Mouse (Mus musculus): ENCODE results near the gene AL732309.1. TPM values are rescaled to one million over a fixed set of nuclear protein-coding genes. Genes with fewer than 3 reads are reported as not detected.

AL732309.1 gene
- polyA plus RNA-seq, 1 experiment from 2014 or later = 2.1 TPM

DNA sequence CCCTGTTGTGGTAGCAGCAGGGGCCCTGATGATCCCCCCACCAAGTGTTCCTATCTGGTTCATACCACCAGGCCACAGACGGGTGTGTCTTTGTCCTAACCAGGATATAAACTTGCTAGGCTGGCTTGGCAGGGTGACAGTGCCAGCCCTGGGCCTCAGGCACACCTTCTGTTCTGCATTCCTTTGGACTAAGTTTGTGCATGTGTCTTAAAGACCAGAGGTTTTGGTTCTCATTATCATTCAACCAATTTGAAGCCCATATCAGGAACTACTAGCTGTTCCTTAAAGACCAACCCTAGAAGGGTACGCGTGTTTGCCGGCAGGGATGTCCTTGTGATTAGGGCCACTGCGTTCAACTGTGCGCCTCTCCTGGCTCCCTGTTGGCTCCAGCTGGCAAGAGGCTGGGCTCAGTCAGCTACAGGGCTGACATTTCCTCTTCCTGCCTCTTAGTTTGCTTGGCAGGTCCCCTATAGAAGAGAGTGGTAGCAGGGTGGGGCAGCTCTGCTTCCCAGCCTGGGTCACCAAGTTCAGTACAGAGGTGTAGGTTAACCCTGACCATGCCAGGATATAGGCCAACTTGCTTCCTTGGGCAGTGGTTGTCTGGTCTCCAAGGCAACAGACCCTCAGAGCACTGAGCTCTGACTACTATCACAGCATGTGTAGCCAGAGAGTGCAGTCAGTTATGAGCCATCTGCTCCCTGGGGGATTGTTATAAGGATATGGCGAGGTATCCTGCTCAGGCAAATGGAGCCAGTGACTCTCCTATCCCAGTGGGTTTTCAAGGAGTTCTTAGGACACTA lies 40.4 kb upstream of the AL732309.1 start:
- Histone ChIP-seq H3K9me3 (no peaks in the 10 kb centered on the region), H3K27me3 (replicated peaks) (peaks cover 50% of the 10 kb centered on the region), H3K36me3 (peaks cover 45% of the 10 kb centered on the region), H3K27ac (replicated peaks) (no peak overlapping the region), H3K9ac (no peak overlapping the region), H3K4me3 (no peak overlapping the region), H3K4me2 (no peak overlapping the region), H3K4me1 (peaks cover 40% of the 10 kb centered on the region)
- WGBS = 43% methylated on average over 7 of the region's 7 CpGs
- ATAC-seq (ENCODE audit: extremely low read depth, insufficient number of reproducible peaks, low FRiP score, low TSS enrichment) = no peak

DNA sequence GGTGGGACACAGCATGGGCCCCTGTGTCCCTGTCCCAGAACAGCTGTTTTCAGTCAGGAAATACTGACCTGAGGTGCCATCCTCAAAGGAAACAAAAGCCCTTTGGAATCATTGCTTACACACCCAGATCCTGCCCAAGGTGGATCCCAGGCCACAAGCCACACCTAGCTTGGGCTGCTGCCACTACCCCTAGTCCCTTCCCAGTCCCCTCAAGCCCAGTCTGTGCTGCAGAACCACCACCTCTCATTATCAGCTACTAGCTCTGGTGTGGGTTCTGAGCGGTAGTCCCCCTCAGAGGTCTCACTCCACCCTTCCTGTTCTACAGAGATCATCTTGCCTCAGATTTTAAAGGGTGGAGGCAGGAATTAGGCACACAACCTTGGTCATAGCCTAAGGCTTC lies 39.7 kb upstream of the AL732309.1 start:
- no peak overlapping the region for H3K4me2 ChIP-seq

DNA sequence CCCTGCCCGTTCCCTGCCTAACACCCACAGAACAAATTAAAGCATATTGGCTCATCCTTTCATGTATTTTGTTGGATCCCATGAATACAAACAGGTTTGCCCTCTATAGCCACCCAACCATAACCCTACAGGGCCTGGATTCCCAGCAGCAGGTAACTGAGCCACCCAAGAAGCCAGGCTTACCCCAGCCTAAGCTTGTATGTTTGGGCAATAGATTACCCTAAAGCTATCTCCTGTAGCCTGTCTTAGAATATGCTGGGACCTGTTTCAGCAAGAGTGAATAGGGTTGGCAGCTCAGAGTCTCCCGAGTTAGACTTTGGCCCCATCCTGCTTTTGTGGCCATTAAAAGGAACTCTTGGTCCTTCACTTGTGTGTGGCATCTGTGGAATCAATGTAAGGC lies 38.9 kb upstream of the AL732309.1 start:
- no peak for ATAC-seq (ENCODE audit: extremely low read depth, insufficient number of reproducible peaks, low FRiP score, low TSS enrichment)
- Histone ChIP-seq H3K27ac (replicated peaks) (no peak overlapping the region), H3K27me3 (replicated peaks) (peaks cover 35% of the 10 kb centered on the region), H3K4me1 (peaks cover 25% of the 10 kb centered on the region), H3K9ac (no peak overlapping the region), H3K4me3 (no peak overlapping the region), H3K36me3 (peaks cover 57% of the 10 kb centered on the region), H3K9me3 (no peaks in the 10 kb centered on the region), H3K4me2 (no peak overlapping the region)
- WGBS = 97% methylated on average over 2 of the region's 2 CpGs

More for the DNA sequence above, 39.7 kb upstream of the AL732309.1 start:
- peaks cover 50% of the 10 kb centered on the region for H3K36me3 ChIP-seq
- H3K4me1 ChIP-seq = peaks cover 32% of the 10 kb centered on the region
- H3K9me3 ChIP-seq = no peaks in the 10 kb centered on the region
- no peak overlapping the region for H3K4me3 ChIP-seq
- WGBS = 44% methylated on average over 1 of the region's 1 CpGs
- H3K27me3 ChIP-seq (replicated peaks) = peaks cover 42% of the 10 kb centered on the region
- no peak for ATAC-seq (ENCODE audit: extremely low read depth, insufficient number of reproducible peaks, low FRiP score, low TSS enrichment)
- no peak overlapping the region for H3K27ac ChIP-seq (replicated peaks)
- no peak overlapping the region for H3K9ac ChIP-seq

DNA sequence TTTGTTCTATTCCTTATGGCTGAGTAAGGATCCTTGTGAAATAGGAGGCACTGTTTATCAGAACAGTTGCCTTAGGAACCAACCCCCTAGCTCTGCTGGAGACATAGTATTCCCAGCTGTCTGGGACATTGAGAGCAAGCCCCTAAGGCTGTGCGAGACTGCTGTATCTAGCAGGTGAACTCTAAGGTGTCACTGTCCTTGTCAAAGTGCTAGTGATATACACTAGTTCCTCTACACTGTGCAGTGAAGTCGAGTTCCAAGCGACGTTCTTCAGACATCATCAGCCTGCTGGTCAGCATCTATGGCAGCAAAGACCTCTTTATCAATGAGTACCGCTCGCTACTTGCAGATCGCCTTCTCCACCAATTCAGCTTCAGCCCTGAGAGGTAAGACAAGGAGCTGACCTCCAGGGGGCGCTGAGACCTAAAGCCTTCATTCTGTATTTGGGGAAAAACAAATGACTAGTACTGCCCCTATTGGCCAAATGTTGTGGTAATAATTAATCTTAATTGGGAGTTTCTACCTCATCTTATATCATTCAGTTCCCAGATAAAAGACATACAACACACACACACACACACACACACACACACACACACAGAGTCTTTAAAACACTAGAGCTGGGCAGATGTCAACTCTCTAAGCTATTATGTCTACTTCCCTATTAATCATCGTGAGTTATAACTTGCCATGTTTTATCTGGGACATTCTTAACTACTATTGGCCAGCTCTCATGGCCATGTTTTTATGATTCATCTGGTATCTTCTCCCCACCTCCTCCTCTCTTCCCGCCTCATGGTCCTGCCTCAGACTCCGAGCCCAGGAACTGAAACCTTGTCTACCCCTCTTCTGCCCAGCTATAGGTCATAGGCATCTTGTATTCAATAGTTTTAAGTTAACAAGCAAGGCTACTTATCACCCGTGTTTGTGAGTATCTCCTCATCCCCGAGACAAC lies 32.5 kb upstream of the AL732309.1 start:
- H3K4me3 ChIP-seq = no peak overlapping the region
- H3K27me3 ChIP-seq (replicated peaks) = no peaks in the 10 kb centered on the region
- H3K4me1 ChIP-seq = peaks cover under 1% of the 10 kb centered on the region; the same call in 1 of the 2 replicates
- H3K4me2 ChIP-seq = no peak overlapping the region
- no peak for ATAC-seq (ENCODE audit: extremely low read depth, insufficient number of reproducible peaks, low FRiP score, low TSS enrichment)
- H3K9ac ChIP-seq = no peak overlapping the region
- no peaks in the 10 kb centered on the region for H3K9me3 ChIP-seq
- peaks cover 98% of the 10 kb centered on the region for H3K36me3 ChIP-seq
- H3K27ac ChIP-seq (replicated peaks) = no peak overlapping the region
- WGBS = 61% methylated on average over 13 of the region's 13 CpGs

DNA sequence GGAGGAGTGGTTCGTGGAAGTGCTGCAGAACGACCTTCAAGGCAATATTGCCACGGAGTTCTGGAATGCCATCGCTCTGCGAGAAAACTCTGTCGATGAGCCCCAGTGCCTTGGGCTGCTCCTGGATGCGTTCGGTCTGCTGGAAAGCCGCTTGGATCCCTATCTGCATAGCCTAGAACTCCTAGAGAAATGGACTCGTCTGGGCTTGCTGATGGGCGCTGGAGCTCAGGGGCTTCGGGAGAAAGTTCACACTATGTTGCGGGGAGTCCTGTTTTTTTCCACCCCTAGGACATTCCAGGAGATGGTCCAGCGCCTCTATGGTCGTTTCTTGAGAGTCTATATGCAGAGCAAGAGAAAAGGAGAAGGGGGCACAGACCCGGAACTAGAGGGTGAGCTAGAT lies 26.3 kb upstream of the AL732309.1 start:
- WGBS = 26% methylated on average over 16 of the region's 16 CpGs
- peaks cover 27% of the 10 kb centered on the region for H3K4me1 ChIP-seq

DNA sequence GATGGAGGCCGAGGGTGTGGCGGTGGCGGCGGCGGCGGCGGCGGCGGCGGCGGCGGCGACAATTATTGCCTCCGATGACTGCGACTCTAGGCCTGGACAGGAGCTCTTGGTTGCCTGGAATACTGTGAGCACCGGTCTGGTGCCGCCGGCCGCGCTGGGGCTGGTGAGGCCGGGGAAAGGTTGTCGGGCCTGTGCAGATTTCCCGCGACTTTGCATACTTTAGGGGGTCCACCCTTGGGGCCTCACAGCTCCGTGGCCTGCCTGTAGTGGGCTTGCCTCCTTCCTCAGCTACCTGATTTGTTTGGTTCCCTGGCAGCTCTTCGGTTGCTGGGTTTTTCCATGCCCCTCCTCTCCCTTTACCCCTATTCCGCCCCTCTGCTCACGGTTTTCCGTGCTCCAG lies 25.9 kb upstream of the AL732309.1 start:
- 0 out of 2 replicates have a peak, but pooled peaks have one; percentile 38 for ATAC-seq (ENCODE audit: extremely low read depth, insufficient number of reproducible peaks, low FRiP score, low TSS enrichment)
- Histone ChIP-seq H3K9ac (peak overlapping the region; percentile 94), H3K27ac (replicated peaks) (peak overlapping the region; percentile 74), H3K27me3 (replicated peaks) (no peaks in the 10 kb centered on the region), H3K4me2 (peak overlapping the region; percentile 98), H3K4me1 (peaks cover 30% of the 10 kb centered on the region), H3K36me3 (peaks cover 72% of the 10 kb centered on the region), H3K4me3 (peak overlapping the region; percentile 89), H3K9me3 (no peaks in the 10 kb centered on the region)
- 0% methylated on average over 29 of the region's 29 CpGs for WGBS

More for the DNA sequence above, 26.3 kb upstream of the AL732309.1 start:
- no peaks in the 10 kb centered on the region for H3K9me3 ChIP-seq
- H3K9ac ChIP-seq = peak overlapping the region; percentile 94
- no peak for ATAC-seq (ENCODE audit: extremely low read depth, insufficient number of reproducible peaks, low FRiP score, low TSS enrichment)
- H3K4me2 ChIP-seq = peak overlapping the region; percentile 98
- H3K27ac ChIP-seq (replicated peaks) = peak overlapping the region; percentile 74
- no peaks in the 10 kb centered on the region for H3K27me3 ChIP-seq (replicated peaks)
- peak overlapping the region; percentile 89 for H3K4me3 ChIP-seq
- peaks cover 76% of the 10 kb centered on the region for H3K36me3 ChIP-seq

DNA sequence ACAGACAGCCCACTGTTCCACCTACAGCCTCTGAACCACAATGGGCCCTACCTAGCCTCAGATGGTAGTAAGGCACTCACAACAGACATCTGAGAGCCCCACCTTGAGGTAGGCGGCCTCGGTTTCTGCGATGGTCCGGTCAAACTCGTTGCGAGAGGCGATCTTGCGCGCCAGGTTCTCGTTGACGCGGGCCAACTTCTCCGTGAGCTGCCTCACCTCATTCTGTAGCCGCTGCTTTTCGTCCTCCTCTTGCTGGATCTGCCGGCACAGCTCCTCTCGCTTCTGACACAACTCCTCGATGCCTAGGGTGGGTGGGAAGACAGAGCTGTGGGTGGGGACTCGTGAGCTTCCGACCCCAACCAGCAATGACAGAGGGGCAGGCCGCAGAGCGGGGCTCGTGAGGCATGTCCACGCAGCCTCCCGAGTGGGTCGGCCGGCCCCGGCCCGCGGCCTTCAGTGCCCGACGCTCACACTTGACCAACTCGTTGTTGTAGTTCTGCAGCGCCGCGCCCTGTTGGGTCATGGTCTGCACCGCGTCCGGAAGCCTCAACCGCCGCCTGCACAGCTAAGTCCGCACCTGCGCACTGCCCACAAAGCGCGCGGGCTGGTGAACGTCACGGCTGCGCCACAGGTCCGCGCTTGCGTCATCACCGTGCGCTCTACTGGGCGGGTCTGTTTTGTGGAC lies 25.3 kb upstream of the AL732309.1 start, which contains the start of the genes Ssna1 and Anapc2:
Gene Ssna1, minus strand, starts transcription at position 612 of the 685 bp plus-strand sequence.
Gene Anapc2, plus strand, starts transcription at position 652 of the 685 bp plus-strand sequence.
- Histone ChIP-seq H3K4me1 (peaks cover 35% of the 10 kb centered on the region), H3K9ac (peak within 1 kb of the TSS; percentile 94), H3K27ac (replicated peaks) (peak within 1 kb of the TSS; percentile 86), H3K9me3 (no peaks in the 10 kb centered on the region), H3K27me3 (replicated peaks) (no peaks in the 10 kb centered on the region), H3K4me2 (peak within 1 kb of the TSS; percentile 98), H3K4me3 (peak within 1 kb of the TSS; percentile 89), H3K36me3 (peaks cover 67% of the 10 kb centered on the region)
- WGBS = 0% methylated on average over 55 of the region's 55 CpGs
- peak; percentile 92 for ATAC-seq (ENCODE audit: extremely low read depth, insufficient number of reproducible peaks, low FRiP score, low TSS enrichment)

DNA sequence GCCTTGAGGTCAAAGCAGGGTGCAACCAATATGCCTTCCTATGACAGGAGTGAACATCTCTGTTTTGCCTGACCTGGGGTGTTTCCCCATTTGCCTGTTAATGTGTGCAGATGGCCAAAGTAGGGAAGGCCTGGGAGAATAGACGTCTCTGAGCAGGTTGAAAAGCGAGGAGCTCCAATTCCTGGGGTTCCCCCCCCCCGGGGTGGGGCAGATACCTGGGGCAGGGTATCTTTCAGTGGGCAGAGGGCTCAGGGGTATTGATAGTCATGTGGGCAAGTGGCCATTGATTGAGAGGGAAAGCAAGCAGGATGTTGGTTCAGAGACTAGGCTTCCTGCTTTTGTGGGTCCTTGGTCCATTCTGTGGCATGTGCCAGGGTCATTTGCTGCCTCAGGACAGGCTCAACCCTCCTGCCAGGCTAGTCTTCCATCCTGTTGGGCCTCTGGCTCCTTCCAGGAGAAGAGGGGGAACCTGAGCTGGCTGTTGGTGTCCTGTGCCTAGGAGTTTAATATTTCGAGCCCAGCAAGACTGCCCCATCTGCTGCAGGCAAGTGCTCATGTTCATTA lies 21.2 kb upstream of the AL732309.1 start:
- ATAC-seq (ENCODE audit: extremely low read depth, insufficient number of reproducible peaks, low FRiP score, low TSS enrichment) = no peak
- H3K4me2 ChIP-seq = no peak overlapping the region
- peaks cover 31% of the 10 kb centered on the region for H3K36me3 ChIP-seq
- peaks cover 19% of the 10 kb centered on the region for H3K27me3 ChIP-seq (replicated peaks)
- WGBS = 69% methylated on average over 4 of the region's 4 CpGs
- peaks cover 61% of the 10 kb centered on the region for H3K4me1 ChIP-seq
- H3K27ac ChIP-seq (replicated peaks) = no peak overlapping the region
- no peaks in the 10 kb centered on the region for H3K9me3 ChIP-seq
- no peak overlapping the region for H3K4me3 ChIP-seq
- peak overlapping the region; percentile 3; the same call in 1 of the 2 replicates for H3K9ac ChIP-seq

DNA sequence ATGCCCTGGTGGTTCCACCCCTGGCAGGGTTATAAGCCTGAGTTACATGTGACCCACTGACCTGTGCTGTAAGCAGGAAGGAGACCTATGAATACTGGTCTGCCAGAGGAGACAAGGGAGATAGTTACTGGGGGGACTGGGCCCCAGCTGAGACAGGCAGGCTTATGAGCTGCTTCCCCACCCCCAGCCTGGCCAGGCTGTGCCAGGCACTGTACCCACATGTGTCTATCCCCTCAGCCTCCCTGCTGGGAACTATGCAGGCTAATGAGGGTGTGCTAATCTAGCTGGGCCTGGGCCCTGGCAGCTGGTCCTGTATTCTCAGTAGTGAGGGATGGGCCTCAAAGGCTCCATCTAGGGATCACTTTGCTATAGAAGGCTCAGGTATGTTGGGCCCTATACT lies 20.6 kb upstream of the AL732309.1 start:
- H3K4me1 ChIP-seq = peaks cover 61% of the 10 kb centered on the region
- no peak overlapping the region for H3K27ac ChIP-seq (replicated peaks)
- no peak overlapping the region for H3K9ac ChIP-seq
- no peak overlapping the region for H3K4me3 ChIP-seq
- ATAC-seq (ENCODE audit: extremely low read depth, insufficient number of reproducible peaks, low FRiP score, low TSS enrichment) = no peak
- H3K27me3 ChIP-seq (replicated peaks) = peaks cover 19% of the 10 kb centered on the region
- H3K9me3 ChIP-seq = no peaks in the 10 kb centered on the region
- H3K36me3 ChIP-seq = peaks cover 31% of the 10 kb centered on the region
- no peak overlapping the region for H3K4me2 ChIP-seq

DNA sequence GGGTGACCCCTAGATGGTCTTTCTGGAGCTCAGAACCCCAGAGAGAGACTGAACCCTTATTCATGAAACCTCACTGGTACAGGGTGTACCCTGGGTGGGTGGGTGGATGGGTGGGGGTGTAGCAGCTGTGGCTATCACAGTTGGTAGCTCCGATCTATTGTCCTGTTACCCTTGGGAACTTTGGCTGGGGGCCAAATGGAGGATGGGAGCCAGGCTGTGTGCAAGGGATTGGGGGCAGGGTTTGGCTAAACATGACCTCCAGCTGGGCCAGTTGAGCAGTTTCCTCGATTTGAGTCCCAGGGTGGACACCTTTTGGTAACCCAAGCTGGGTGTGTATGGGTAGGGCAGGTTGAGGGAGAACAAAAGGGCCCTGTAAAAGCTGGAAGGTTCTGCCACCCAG lies 20.1 kb upstream of the AL732309.1 start:
- H3K9ac ChIP-seq = peak overlapping the region; percentile 44; the same call in 1 of the 2 replicates
- peaks cover 31% of the 10 kb centered on the region for H3K36me3 ChIP-seq
- 30% methylated on average over 2 of the region's 2 CpGs for WGBS
- H3K27me3 ChIP-seq (replicated peaks) = peaks cover 19% of the 10 kb centered on the region
- H3K27ac ChIP-seq (replicated peaks) = no peak overlapping the region
- peak overlapping the region; percentile 16 for H3K4me2 ChIP-seq
- no peak for ATAC-seq (ENCODE audit: extremely low read depth, insufficient number of reproducible peaks, low FRiP score, low TSS enrichment)
- peaks cover 65% of the 10 kb centered on the region for H3K4me1 ChIP-seq
- no peak overlapping the region for H3K4me3 ChIP-seq
- no peaks in the 10 kb centered on the region for H3K9me3 ChIP-seq
